Mouse (Mus musculus): ENCODE results near the gene Pknox1.

The Pknox1 gene

DNA sequence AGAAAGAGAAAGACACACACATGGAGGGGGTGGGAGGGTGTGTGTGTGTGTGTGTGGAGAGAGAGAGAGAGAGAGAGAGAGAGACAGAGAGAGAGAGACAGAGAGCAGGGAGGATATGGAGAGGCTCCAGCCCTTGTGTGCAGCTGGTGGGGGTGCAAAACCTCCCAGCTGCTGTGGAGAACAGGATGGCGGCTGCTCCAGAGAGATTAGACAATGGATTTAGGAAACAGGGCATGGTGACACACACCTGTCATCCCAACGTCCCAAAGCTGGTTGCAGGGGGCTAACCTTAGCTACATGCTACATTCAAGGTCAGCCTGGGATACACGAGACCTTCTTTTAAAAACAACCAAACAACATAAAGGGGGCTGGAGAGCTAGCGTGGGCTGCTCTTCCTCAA lies 8.3 kb upstream of the Pknox1 start:
- peak in 1 of 2 experiments; percentile 47 for DNase-seq

DNA sequence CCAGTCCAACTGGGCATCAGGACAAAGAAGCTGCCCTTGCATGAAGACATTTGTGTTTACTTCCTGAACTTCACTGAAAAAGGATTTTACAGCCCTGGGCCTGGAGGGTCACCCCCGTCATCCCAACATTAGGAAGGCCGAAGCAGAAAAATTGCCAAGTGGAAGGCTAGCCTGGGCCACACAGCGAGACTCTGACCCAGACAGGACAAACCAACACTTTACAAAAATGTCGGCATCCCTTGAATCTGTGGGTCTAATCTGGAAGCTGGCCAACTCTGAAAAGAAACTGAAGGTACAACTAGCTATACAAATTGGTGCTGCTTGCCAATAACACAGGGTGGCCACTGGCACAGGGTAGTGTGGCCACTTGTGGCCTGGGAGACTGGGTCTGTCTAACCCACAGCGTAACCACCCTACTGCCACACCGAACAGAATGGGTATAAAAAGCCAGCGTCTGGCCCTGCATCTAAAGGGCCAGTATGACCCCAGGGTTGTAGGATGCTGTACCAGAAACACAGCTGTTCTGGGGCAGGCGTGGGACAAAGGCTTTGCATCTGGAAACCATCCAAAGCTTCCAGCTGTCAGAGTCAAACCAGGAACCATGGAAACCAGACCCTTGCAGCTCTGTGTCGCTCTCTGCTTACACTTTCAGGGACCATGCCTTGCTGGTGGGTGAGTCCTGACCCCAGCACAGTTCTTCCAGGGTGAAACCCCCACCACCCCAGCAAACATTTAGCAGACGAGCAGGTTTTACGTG lies 7.2 kb upstream of the Pknox1 start:
- peak; percentile 67 to 71 for DNase-seq

GRCm38 (mm10) chr17:31557947-31558542 lies 6.5 kb upstream of the Pknox1 start:
- DNase-seq: peak in 1 of 2 experiments; percentile 39

GRCm38 (mm10) chr17:31559021-31559789 lies 5.3 kb upstream of the Pknox1 start:
- DNase-seq: no peak

GRCm38 (mm10) chr17:31563632-31564014 lies 911 bp upstream of the Pknox1 start:
- peak in 1 of 2 experiments; percentile 56 for DNase-seq

DNA sequence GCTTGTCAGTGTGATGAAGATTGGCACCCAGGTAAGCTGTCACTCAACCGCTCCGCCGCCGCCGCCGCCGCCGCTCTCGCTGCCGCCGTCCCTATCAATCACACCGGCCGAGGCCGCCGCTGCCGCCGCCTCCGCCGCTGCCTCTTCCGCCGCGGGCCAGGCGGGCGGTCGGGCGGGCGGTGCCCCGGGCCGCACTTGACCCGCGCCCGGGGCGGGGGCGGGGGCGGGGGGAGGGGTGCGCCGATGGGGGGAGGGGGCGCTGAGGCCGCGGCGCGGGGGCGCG lies 265 bp downstream of the Pknox1 start:
- no peak for DNase-seq

- peak; percentile 77 to 85 for DNase-seq
Measured at GRCm38 (mm10) chr17:31565141-31566056, 865 bp downstream of the Pknox1 start.

DNA sequence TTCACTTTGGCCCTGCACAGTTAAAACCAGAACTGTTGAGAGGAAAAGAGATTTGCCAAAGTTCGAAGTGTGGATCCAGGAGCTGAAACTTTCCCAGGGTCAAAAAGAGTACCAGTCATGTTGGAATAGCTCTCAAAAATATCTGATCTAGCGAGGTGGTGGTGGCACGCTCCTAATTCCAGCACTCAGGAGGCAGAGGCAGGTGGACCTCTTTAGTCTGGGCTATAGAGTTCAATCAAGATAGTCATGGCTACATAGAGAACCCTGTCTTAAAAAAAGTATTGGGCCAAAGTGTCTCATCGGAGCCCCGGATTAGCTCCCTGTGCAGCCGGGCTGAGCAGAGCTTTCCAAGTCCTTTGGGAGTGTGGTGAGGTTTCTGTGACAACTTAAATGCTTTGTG lies 1.7 kb downstream of the Pknox1 start:
- no peak for DNase-seq

- no peak for DNase-seq
Measured at GRCm38 (mm10) chr17:31569756-31570155, 5.2 kb downstream of the Pknox1 start.

DNA sequence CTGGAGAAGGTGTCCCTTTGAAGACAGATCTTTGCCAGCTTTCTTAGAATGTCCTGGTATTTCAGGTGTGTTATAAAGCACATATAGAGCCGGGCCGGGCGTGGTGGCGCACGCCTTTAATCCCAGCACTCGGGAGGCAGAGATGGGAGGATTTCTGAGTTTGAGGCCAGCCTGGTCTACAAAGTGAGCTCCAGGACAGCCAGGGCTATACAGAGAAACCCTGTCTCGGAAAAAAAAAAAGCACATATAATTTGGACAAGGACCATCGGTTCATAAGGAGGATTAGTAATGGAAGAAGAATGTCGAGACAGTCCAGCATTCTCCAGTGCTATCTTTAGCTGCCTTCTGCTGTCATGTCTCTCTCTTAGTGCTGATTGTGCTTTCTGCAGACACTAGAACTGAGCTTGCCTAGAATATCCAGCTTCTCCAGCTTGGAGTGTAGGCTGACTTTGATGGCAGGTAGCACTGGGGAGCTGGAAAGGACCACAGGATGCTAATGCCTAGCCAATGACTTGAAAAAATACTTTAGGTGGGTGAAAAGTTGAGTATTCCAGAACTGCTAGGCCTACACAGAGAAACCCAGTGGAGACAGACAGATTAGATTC lies 5.9 kb downstream of the Pknox1 start:
- no peak for DNase-seq

DNA sequence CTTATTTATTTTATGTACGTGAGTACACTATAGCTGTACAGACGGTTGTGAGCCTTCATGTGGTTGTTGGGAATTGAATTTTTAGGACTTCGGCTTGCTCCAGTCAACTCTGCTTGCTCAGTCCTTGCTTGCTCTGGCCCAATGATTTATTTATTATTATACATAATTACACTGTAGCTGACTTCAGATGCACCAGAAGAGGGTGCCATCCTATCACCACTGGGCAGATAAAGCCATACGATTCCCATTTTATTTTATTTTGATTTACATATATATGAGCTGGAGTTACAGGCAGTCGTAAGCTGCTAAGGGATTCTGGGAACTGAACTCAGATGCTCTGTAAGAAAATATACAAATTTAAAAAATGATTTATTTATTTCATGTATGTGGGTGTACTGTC lies 7.2 kb downstream of the Pknox1 start:
- no peak for DNase-seq

- DNase-seq: no peak
Measured at GRCm38 (mm10) chr17:31574662-31575061, 10.1 kb downstream of the Pknox1 start.

DNA sequence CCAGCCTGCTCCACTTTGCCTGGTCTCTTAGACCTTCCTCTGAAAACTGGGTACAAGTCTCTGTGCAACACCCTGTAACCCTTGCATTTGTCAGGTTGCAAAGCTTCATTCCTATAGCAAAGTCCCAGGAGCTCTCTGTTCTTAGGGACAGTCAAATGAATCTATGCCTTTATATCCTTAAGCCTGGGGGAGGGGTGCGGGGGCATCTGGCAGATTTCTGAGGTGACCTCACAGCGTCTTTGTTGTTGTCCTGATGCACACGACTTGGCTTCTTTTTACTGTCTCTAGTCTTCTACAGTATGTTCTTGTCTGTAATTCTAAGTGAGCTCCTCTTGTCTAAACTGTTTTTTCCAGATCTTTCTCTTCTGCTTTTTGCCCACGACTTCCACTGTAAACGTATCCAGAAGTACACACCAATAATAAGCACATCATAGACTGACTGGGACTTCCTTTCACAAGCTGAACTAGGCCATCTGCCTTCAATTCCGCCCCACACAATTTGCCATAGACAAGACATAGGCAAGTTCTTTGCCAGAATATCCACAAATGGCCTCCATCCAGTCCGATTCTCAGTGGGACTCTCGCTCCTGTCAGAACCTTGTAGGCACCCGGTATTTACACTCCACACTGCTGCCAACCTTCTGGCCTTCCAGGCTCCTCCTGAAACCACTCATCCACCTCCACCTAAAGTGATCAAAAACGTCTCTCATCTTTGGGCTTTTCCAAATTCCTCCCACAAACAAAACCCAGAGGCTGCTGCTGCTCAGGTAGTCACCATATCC lies 12.1 kb downstream of the Pknox1 start:
- no peak for DNase-seq

DNA sequence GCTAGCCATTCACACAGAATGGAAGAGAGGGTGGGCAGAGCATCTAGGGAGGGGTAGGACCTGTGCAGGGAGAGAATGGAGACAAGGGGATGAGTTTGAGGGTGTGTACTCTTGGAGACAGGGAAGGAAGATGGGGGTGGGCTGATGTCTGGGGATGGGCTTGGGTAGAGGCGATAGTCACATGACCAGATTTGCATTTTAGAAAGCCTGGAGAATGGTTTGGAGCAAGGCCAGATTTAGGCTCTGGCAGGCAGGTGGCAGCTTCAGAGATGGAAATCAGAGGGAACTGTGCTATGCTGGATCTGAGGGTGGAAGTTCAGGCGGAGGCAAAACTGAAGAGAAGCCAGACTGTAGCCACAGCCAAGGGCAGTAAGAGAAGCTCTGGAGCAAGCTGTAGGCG lies 15.8 kb downstream of the Pknox1 start:
- DNase-seq: no peak

DNA sequence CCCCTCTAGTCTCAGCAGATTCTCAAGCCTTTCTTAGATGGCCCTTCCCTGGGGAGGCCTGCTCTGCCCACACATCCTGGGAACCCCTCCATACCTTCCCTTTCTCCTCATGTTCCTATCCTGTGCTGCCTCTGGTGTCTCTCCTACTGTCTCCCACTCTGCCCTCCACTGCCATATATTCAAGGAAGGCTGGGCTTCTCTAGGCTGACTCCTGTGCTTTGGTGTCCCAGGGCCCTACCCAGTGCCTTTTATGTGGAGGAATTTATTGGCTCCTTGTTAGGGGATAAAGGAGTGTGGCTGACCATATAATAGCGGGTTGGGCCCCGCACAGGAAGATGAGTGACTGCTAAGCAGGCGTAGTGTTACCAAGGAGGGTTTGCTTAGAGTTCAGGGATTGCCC lies 18.7 kb downstream of the Pknox1 start:
- no peak for DNase-seq

DNA sequence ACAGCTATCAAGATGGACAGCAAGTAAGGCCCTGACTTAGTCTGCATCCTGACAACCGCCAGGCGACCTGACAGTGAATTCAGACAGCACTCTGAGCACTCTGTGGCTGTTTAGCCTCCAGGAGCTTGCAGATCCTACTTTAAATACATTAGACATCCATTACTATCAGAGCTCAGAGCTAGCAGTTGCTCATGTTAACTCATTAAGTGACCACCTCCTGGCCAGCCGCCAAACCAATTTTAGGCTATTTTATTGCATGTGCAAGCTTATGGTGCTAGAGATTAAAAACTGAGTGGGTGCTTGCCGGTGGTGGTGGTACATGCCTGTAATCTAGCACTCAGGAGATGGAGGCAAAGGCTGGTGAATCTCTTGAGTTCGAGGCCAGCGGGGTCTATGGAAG lies 19.2 kb downstream of the Pknox1 start:
- no peak for DNase-seq

GRCm38 (mm10) chr17:31588115-31588514 lies 23.6 kb downstream of the Pknox1 start:
- no peak for DNase-seq

- no peak for DNase-seq
Measured at GRCm38 (mm10) chr17:31588726-31589125, 24.2 kb downstream of the Pknox1 start.

DNA sequence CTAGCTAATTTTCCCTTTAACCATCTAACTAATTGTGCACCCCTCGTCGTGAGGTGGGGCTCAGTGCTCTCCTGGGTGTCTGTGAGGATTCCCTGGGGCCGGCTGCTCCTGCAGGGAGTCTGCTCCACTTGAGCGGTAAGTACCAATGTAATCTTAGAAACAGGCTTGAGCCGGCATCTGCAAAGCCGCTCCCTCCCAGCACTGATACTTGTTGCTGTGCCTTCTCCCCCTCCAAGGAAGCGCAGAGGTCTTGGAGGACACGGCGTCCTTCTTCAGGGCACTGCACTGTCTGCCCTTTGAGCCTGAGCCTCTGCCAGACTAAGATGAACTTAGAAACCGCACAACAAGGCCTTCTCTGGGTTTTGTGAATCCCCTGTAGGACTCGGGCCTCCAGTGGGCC lies 26.3 kb downstream of the Pknox1 start:
- no peak for DNase-seq

DNA sequence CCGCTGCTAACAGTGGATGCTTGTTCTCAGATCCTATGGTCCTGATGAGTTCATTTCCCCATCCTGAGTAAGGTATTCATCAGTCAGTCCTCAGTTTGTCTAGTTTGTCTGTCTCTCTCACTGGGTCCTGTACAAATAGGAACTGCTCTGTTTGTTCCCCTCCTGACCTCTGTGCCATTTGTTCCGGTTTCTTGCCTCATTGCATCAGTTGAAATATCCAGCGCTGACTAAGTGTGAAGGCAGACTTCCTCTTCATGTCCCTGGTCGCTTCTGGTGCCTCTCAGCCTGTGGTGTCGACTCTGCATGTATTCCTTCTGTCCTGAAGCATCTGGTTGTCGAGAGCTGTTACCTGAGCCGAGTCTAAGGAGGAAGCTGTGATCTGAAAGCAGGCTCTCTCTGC lies 30.1 kb downstream of the Pknox1 start:
- DNase-seq: no peak

DNA sequence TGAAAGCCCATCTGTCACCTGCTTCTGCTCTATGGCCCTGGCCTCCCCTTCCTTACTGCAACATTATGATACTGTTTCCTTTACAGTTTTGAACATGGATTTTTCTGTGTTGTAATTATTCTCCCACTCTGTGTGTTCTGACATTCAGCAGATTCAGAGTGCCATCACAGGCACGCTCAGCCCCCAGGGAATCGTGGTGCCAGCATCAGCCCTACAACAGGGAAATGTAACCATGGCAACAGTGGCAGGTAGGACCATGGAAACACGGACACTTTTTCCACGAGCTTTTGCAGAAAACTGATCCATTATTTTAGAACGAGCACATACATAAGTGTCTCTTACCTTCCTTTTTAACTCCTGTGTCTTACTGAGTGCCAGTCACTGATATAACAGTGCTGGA lies 30.5 kb downstream of the Pknox1 start:
- DNase-seq: no peak

- DNase-seq: peak in 1 of 2 experiments; percentile 18
Measured at GRCm38 (mm10) chr17:31597957-31598356, 33.4 kb downstream of the Pknox1 start.

All from kidney, postnatal 4 days (tissue).